Mouse (Mus musculus) testis, adult 2 months (tissue): ENCODE results near the gene Plcb3.

ENCODE experiments used
- CTCF ChIP-seq: fragments of 200-500 bp; IDR thresholded peaks from 2 replicates; pipeline ENCODE4 v1.5.1; 2012; ENCODE audit warnings: low read depth, mild to moderate bottlenecking, inconsistent platforms, low read length, moderate library complexity; ENCODE audit not compliant: control insufficient read depth, insufficient read depth, insufficient replicate concordance
- POLR2A ChIP-seq: fragments of 200-500 bp; IDR thresholded peaks from 2 replicates; pipeline ENCODE4 v1.6.1; 2012; ENCODE audit warnings: low read depth, mild to moderate bottlenecking, inconsistent platforms, low read length, moderate library complexity; ENCODE audit not compliant: control insufficient read depth

GRCm38 (mm10) chr19:6985300-6985699 is 9.0 kb upstream of the Plcb3 start:
- no peak for TF ChIP-seq POLR2A
- no peak for TF ChIP-seq CTCF
